Mouse (Mus musculus): Measurements from ENCODE around the gene Plcg2. TPM values are rescaled to one million over a fixed set of nuclear protein-coding genes. Genes with fewer than 3 reads are reported as not detected.

Plcg2 gene
- total RNA-seq, 2 experiments from 2014 or later: 10.2 to 10.7 TPM

DNA sequence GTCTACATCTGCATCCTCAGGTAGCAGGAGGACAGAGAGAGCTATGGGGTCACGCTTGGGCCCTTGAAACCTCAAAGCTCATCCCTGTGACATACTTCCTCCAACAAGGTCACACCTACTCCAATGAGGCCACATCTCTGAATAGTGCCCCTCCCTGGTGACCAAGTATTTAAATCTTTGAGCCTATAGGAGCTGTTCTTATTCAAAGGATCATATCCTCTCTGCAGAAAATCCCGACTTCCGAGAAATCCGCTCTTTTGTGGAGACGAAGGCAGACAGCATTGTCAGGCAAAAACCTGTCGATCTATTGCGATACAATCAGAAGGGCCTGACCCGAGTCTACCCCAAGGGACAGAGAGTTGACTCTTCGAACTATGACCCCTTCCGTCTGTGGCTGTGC, 112.4 kb downstream of the Plcg2 start:
- DNase-seq: no peak
- intact Hi-C loops (cut with DNase I): no loop called here

DNA sequence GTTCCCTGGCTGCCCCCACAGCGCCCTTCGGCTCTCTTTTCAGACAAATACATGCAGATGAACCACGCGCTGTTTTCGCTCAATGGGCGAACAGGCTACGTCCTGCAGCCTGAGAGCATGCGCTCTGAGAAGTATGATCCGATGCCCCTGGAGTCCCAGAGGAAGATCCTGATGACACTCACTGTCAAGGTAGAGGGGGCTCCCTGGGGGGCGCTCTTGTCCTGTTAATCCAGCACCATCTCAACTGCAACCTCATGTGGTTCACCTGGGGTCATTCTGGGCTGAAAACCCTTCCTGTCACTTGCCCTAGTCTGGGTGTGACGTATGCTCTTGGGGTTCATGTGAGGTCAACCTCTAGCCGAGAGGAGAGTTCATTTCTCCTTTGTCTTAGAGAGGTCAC, 114.8 kb downstream of the Plcg2 start:
- intact Hi-C loops (cut with DNase I): no loop called here
- DNase-seq: no peak

- intact Hi-C loops (cut with DNase I): loop anchor here (5.0 kb wide), 1 partner anchor 236 kb away; no protein-coding TSS in a partner anchor
- DNase-seq: peak; percentile 46 to 60
Observed at GRCm38 (mm10) chr8:117626040-117626838, 128.1 kb downstream of the Plcg2 start.

DNA sequence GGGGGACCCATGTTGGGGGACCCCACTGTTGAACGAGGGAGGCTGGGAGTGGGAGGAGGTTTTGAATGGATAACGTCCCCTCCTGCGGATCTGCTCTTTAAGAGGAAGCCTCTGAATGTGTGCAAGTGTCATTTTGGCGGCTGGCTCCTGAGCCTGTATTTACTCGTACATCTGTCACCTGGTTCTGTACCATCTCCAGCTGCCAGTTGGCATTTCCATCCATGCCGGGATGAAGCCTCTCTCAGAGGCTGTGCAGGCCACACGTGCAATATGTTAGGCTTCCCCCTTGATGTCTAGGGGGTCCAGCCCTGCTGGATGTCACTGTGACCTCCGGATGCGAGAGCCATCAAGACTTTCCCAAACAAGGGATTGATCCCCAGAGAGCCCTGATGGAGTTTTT, 129.0 kb downstream of the Plcg2 start:
- no peak for DNase-seq
- intact Hi-C loops (cut with DNase I): loop anchor here (5.0 kb wide), 1 partner anchor 235 kb away; no protein-coding TSS in a partner anchor

GRCm38 (mm10) chr8:117632532-117632931, 134.4 kb downstream of the Plcg2 start:
- intact Hi-C loops (cut with DNase I): no loop called here

DNA sequence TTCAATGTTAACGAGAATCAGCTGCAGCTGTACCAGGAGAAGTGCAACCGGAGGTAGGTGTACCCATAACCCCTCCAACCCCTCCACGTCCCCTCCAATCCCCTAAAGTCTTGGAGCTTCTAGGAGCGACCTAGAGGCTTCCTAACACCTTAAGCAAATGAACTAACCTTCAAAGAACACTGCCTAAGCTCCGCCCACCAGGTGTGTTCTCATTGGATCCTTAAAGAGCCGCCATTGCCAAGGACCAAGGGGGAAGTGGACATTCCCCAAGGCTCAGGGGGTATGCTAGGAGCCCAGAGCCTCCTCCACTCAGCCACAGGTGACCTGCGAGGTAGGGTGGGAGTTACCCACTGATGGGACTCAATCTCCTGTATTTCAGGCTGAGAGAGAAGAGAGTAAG, 136.3 kb downstream of the Plcg2 start:
- no peak for DNase-seq
- intact Hi-C loops (cut with DNase I): no loop called here

More at GRCm38 (mm10) chr8:117632532-117632931, 134.4 kb downstream of the Plcg2 start:
- DNase-seq: no peak

GRCm38 (mm10) chr8:117637462-117637861, 139.4 kb downstream of the Plcg2 start:
- intact Hi-C loops (cut with DNase I): no loop called here
- no peak for DNase-seq

DNA sequence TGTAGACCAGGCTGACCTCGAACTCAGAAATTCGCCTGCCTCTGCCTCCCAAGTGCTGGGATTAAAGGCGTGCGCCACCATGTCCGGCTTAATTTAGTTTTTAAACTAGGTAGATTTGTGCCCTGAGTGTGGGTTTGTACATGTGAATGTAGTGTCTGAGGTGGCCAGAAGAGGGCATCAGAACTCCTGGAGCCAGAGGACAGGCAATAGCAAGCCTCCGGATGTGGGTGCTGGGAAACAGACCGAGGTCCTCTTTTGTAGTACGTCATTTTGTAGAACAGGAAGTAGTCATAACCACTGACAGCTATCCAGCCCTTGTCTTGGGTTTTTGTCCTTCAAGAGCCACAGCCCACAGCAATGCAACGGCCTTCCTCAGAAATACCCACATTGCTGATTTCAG, 141.5 kb downstream of the Plcg2 start:
- intact Hi-C loops (cut with DNase I): loop anchor here (10.0 kb wide), 1 partner anchor 1425 kb away; no protein-coding TSS in a partner anchor

GRCm38 (mm10) chr8:117645486-117645885, 147.4 kb downstream of the Plcg2 start:
- intact Hi-C loops (cut with DNase I): loop anchor here (5.0 to 10.0 kb wide), 2 partner anchors 217 to 1419 kb away; no protein-coding TSS in a partner anchor
- no peak for DNase-seq

More for the DNA sequence above, 141.5 kb downstream of the Plcg2 start:
- DNase-seq: no peak

DNA sequence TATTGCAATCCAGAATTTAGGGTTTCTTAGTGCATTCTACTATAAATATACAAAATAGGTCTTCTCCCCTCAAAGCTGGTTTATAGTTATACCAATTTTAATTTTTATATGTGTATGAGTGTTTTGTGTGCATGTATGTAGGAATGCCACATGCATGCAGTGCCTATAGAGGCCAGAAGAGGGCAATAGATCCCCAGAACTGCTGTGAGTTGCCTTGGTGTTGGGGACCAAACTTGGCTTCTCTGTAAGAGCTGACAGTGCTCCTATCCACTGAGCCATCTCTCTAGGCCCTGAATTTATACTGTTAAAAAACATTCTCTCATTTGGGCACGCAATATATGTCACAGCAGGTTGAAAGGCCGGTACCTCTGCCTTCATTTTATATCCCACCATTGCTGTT, 147.9 kb downstream of the Plcg2 start:
- peak; percentile 59 to 72 for DNase-seq

DNA sequence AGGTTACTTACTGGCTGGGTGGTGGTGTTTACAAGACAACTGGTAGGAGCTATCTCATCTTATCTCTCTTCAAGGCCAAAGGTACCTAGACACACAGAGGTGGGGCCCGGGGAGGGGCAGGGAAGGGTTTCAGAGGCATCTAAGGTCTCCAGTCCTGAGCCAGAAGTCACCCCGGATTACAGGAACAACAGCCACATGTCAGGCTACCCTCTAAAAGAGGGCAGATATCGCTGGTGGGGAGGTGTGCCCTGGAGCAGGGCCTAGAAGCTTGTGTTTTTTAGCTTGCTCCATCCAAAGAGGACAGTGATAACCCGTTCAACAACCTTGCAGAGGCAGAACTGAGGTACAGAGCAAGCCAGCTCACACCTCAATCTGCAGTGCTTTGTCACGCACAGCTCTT, 148.3 kb downstream of the Plcg2 start:
- DNase-seq: peak; percentile 8 to 25
- intact Hi-C loops (cut with DNase I): loop anchor here (5.0 to 10.0 kb wide), 2 partner anchors 216 to 1418 kb away; no protein-coding TSS in a partner anchor

More for the DNA sequence above, 147.9 kb downstream of the Plcg2 start:
- intact Hi-C loops (cut with DNase I): loop anchor here (5.0 to 10.0 kb wide), 2 partner anchors 216 to 1419 kb away; no protein-coding TSS in a partner anchor

DNA sequence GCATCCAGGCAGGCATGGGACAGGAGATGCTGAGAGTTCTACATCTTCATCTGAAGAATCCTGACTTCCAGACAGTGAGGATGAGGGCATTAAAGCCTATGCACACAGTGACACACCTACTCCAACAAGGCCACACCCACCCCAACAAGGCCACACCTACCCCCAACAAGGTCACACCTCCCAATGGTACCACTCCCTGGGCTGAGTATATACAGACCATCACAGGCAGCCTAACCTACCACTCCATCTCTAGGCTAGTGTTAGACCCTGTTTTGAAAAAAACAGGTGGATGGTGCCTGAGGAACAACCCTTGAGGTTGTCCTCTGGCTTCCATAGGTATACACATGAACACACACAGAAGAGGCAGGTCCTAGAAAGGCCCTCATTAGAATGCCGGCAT, 154.2 kb downstream of the Plcg2 start:
- intact Hi-C loops (cut with DNase I): no loop called here
- no peak for DNase-seq

GRCm38 (mm10) chr8:117658990-117659389, 160.9 kb downstream of the Plcg2 start:
- intact Hi-C loops (cut with DNase I): no loop called here

GRCm38 (mm10) chr8:117660358-117661031, 162.4 kb downstream of the Plcg2 start:
- intact Hi-C loops (cut with DNase I): no loop called here
- DNase-seq: peak; percentile 43

More at GRCm38 (mm10) chr8:117658990-117659389, 160.9 kb downstream of the Plcg2 start:
- no peak for DNase-seq

DNA sequence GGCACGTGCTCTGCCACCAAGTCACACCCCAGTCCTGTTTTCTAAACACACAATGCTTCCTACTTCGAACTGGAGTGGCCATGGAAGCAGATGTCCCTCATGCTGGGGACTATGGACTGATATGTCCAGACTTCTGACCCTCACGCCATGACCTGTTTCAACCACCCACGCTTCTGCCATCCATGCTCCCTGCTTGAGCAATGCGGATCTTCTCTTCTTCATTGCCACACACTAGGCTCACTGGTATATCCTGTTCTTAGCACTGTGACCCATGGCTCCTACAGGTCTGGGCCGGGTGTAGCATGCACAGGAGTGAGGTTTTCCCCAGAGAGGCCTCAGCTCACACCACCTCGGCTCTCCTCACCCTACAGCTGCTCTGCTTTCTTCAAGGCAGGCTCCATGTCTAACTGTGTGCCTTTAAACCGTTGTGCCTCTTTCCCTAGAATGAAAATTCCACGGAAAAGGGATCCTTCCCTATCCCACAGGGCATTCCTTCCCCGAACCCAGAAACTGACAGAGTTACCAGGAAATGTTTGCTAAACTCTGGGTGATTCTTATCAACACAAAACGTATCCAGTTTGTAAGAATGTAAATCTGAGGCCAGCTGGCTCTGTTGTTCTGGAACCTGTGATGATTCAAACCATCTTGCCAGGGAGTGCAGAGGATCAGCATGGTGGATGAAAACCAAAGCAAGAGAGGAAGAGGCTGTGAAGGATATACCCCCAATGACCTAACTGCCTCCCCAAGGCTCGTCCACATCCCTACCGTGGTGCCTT, 169.4 kb downstream of the Plcg2 start:
- DNase-seq: no peak
- intact Hi-C loops (cut with DNase I): no loop called here

DNA sequence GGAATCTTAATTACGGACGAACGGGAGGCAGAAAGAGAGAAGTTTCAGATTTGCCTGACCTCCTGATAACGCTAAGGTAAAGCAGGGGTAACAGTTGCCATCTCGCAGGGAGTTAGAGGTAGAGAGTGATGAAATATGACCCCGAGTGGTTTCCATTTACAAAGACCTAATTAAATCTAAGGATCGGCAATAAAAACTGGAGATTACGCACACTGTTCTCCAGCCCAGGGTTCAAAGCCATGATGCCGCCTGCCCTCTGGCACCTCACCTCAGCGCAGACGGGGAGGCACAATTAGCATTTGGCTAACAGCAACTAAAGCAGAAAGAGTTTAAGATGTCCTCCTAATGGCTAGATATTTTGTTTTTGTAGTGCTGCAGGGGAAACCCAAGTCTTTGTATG, 172.4 kb downstream of the Plcg2 start:
- no peak for DNase-seq
- intact Hi-C loops (cut with DNase I): no loop called here

GRCm38 (mm10) chr8:117672558-117672957, 174.5 kb downstream of the Plcg2 start:
- intact Hi-C loops (cut with DNase I): no loop called here
- no peak for DNase-seq

DNA sequence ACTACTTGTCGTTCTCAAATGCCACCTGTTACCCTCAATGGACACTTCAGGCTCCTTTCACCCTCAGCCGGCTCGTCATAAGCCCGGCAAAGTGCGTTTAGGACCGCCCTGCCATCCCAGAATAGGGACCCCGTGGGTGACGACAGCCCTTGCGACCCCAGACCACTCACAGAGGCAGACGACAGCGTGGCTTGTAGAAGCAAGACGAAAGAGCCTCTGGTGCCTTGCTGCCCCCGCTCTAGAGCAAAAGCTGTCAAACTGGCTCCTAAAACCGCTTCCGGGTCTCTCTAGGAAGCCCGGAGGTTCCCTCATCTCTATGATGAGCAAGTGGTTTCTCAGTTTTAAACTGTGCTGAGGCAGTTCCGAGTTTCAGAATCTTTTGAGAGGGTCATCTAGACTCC, 175.3 kb downstream of the Plcg2 start, which contains the start of gene Sdr42e1:
Gene Sdr42e1 (minus strand): TSS at position 260 of the 401 bp plus-strand sequence.
- peak; percentile 57 to 63 for DNase-seq
- intact Hi-C loops (cut with DNase I): no loop called here

- intact Hi-C loops (cut with DNase I): no loop called here
- DNase-seq: no peak
Observed at GRCm38 (mm10) chr8:117675171-117675570, 177.1 kb downstream of the Plcg2 start.

- intact Hi-C loops (cut with DNase I): no loop called here
- no peak for DNase-seq
Observed at GRCm38 (mm10) chr8:117676460-117676859, 178.4 kb downstream of the Plcg2 start.

DNA sequence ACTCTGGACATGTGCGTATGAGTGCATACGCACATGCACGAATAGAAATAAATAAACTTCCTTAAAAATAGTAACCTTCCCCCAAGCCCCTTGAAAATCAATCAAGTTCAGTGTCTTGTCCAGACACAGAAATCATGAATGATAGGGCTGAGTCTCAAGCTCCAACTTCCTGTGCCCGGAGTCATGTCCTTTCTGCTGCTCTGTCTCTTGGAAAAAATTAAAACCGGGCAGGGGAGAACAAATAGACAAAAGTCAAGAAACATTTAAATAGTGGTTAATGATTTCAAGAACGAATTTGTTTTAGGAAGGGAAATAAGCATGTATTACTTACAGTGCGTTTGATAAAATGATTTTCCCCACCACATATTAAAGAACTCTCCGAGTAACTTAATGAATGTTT, 178.9 kb downstream of the Plcg2 start:
- no peak for DNase-seq
- intact Hi-C loops (cut with DNase I): no loop called here

Measured in heart, postnatal 10 days (tissue).